Mouse (Mus musculus) embryonic facial prominence, embryonic 14.5 days (tissue): ENCODE results near the gene Ddah1. TPM values are rescaled to one million over a fixed set of nuclear protein-coding genes. Genes with fewer than 3 reads are reported as not detected.
"Not testable (repeated sequence)": the region's sequence is repeated elsewhere in the genome, so short reads cannot be mapped to it uniquely, and the experiment has no call there.

Source experiments
- ATAC-seq: fragments of 200-750 bp; cut with Nextera tagmentation; 2 replicates; pipeline ENCODE4 v1.8.0; 2017; ENCODE audit warnings: low read depth, moderate number of reproducible peaks, moderate TSS enrichment
- DNase-seq: peaks from one replicate; pipeline ENCODE4 v3.0.0-alpha.2; 2015; ENCODE audit warnings: low spot score
- H3K27ac ChIP-seq: fragments of 300-500 bp; sonication (generic); replicated peaks from 2 replicates; pipeline ENCODE4 v1.5.1; 2014; ENCODE audit warnings: low read depth, mild to moderate bottlenecking, low read length, moderate library complexity
- H3K27me3 ChIP-seq: fragments of 300-500 bp; sonication (generic); replicated peaks from 2 replicates; pipeline ENCODE4 v1.6.1; 2014; ENCODE audit warnings: low read length; ENCODE audit not compliant: control insufficient read depth, insufficient read depth
- H3K36me3 ChIP-seq: fragments of 300-500 bp; sonication (generic); 2 replicates; pipeline ENCODE4 v1.6.1; 2014; ENCODE audit warnings: low read length, mixed read lengths; ENCODE audit not compliant: control insufficient read depth, insufficient read depth
- H3K4me1 ChIP-seq: fragments of 300-500 bp; sonication (generic); 2 replicates; pipeline ENCODE4 v1.6.1; 2014; ENCODE audit warnings: antibody characterized with exemption, low read length; ENCODE audit not compliant: control insufficient read depth, insufficient read depth
- H3K4me2 ChIP-seq: fragments of 300-500 bp; sonication (generic); 2 replicates; pipeline ENCODE4 v1.6.1; 2014; ENCODE audit warnings: low read depth, mild to moderate bottlenecking, low read length, moderate library complexity, mixed read lengths
- H3K4me3 ChIP-seq: fragments of 300-500 bp; sonication (generic); 2 replicates; pipeline ENCODE4 v1.5.1; 2014; ENCODE audit warnings: low read depth, mild to moderate bottlenecking, low read length
- H3K9ac ChIP-seq: fragments of 300-500 bp; sonication (generic); 2 replicates; pipeline ENCODE4 v1.6.1; 2014; ENCODE audit warnings: low read depth, mild to moderate bottlenecking, low read length, moderate library complexity, mixed read lengths
- H3K9me3 ChIP-seq: fragments of 300-500 bp; sonication (generic); 2 replicates; pipeline ENCODE4 v1.6.1; 2016; ENCODE audit warnings: low read length; ENCODE audit not compliant: control insufficient read depth
- WGBS: fragments of 180-500 bp; shearing (Covaris S2); extraction: QIAGEN DNeasy Blood & Tissue Kit; methylation state at CpG from one replicate; pipeline ENCODE4 v1.1.7; 2014; 5-methylcytosine and 5-hydroxymethylcytosine counted together
- polyA plus RNA-seq: library from polyadenylated mRNA; unstranded; fragments of >200 nt; fragmentation: Nextera tagmentation; extraction: Ambion mirVana; gene quantifications from 2 replicates; pipeline ENCODE4 v1.2.1, GENCODE M21; 2014

The Ddah1 gene
- polyA plus RNA-seq, 1 experiment from 2014 or later, result 50.9 TPM

DNA sequence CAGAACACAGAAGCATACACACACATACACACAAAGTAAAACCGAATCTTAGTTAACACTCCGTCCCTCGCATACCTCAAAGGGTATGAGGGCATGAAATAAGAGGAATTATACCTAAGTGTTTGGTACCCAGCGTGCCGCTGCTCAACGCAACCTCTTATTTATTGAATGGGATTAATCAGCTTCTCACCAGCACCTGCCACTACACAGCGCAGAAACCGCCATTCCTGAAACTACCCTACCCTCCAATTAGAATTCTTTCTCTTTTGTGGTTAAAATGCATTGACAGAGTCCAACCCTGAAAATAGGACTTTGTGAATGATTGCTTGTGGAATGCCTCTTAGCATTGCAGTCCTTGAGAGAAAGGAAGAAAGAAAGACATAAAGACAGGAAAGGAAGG, 145.1 kb downstream of the Ddah1 start:
- H3K9ac ChIP-seq, result no peak overlapping the region
- no peaks in the 10 kb centered on the region for H3K36me3 ChIP-seq

DNA sequence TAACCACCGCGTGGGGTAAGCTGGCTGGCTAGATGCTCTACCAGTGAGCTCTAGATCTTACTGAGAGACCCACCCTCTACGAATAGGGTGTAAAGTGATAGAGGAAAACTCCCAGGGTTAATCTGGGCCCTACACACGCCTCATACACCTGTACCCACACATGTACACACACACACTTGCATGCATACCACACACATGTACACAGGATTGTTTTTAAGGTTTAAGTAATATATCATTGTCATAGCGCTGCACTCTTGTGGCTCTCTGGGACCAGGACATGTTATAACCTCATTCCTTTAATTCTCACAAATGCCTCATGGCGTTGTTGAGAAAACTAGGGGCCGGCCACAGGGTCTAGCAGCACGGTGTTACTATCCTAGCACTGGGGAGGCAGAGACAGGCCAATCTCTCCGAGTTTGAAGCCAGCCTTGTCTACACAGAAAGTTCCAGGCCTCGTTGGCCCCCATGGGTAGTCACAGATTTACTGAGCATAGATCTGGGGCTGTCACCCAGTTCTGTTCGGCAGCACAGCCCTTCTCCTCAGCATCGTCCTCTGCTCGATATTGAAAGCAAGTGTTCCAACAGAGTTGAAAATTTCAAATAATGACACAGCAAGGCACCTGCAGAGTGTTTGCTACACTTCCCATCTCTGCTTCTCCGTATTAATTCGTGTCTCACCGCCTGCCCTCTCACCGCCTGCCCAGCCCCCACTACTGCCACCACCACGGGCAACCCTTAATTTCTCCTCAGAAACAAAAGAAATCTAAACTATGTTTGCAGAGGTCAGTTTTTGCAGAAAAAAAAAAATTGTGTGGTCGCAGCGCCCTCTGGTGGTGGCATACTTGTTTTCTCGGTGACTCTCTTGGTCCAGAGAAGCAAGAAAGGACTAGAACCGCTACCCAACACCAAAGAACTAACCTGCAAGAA, 146.6 kb downstream of the Ddah1 start:
- no peak overlapping the region for H3K9ac ChIP-seq
- ATAC-seq (no peak), DNase-seq (peak; percentile 75)
- peaks cover 4% of the 10 kb centered on the region; the same call in 1 of the 2 replicates for H3K4me1 ChIP-seq
- H3K36me3 ChIP-seq, result no peaks in the 10 kb centered on the region
- H3K4me3 ChIP-seq, result 0 out of 2 replicates have a peak overlapping the region, but pooled peaks have one; percentile 15
- WGBS, result 50% methylated on average over 22 of the region's 22 CpGs
- H3K4me2 ChIP-seq, result peak overlapping the region; percentile 50
- no peaks in the 10 kb centered on the region for H3K9me3 ChIP-seq
- no peaks in the 10 kb centered on the region for H3K27me3 ChIP-seq
- H3K27ac ChIP-seq, result no peak overlapping the region

More for the DNA sequence above, 145.1 kb downstream of the Ddah1 start:
- H3K4me2 ChIP-seq, result no peak overlapping the region
- H3K27ac ChIP-seq, result no peak overlapping the region
- peaks cover 4% of the 10 kb centered on the region; the same call in 1 of the 2 replicates for H3K4me1 ChIP-seq
- no peak for DNase-seq
- H3K27me3 ChIP-seq, result no peaks in the 10 kb centered on the region
- H3K9me3 ChIP-seq, result no peaks in the 10 kb centered on the region
- no peak; the same call in 1 of the 2 replicates for ATAC-seq
- H3K4me3 ChIP-seq, result no peak overlapping the region
- 86% methylated on average over 8 of the region's 8 CpGs for WGBS

DNA sequence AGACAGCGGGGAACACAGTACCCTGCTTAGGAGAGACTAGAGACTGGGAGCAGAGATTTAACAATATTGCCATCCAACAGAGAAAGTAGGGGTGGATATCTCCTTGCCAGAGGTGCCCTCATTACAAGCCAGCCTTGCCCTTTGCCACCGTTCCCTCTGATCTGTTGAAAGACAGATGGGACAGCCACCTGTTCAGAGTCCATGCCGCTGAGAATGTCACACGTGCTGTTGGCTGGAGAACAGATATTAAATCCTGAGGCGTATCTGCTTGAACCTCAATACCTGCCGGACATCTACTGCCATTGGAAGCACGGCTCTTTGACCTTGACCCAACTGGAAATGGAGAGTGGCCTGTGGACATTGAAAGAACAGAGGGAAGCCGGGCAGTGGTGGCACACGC, 148.1 kb downstream of the Ddah1 start:
- Histone ChIP-seq H3K4me2 (no peak overlapping the region), H3K27ac (no peak overlapping the region), H3K27me3 (no peaks in the 10 kb centered on the region), H3K4me1 (peaks cover 4% of the 10 kb centered on the region; the same call in 1 of the 2 replicates), H3K36me3 (no peaks in the 10 kb centered on the region), H3K4me3 (no peak overlapping the region), H3K9me3 (no peaks in the 10 kb centered on the region), H3K9ac (no peak overlapping the region)
- WGBS, result 89% methylated on average over 9 of the region's 9 CpGs
- ATAC-seq, result no peak
- no peak for DNase-seq

DNA sequence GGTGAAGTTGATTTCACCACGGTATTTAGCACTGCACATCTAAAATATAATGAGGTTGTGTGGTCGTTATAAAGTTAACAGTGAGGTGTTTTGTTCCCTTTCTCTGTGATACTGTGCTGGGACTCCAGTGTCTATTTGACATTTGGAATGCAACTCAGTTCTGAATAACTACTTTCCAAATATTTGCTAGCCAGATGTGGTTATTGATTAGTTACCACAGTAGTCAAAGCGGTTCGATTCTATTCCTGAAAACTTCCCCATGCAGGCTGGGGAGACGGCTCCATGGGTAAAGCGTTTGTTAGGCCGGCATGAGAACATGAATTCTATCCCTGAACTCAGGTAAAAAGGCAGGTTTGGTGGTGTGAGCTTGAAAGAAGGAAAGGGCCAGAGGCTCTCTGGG, 154.0 kb downstream of the Ddah1 start:
- WGBS, result 90% methylated on average over 7 of the region's 7 CpGs
- no peak for DNase-seq
- no peak overlapping the region for H3K9ac ChIP-seq
- no peaks in the 10 kb centered on the region for H3K27me3 ChIP-seq
- H3K9me3 ChIP-seq, result no peaks in the 10 kb centered on the region
- no peak overlapping the region for H3K4me2 ChIP-seq
- ATAC-seq, result no peak
- no peaks in the 10 kb centered on the region for H3K4me1 ChIP-seq
- no peak overlapping the region for H3K4me3 ChIP-seq
- no peak overlapping the region for H3K27ac ChIP-seq
- H3K36me3 ChIP-seq, result no peaks in the 10 kb centered on the region

DNA sequence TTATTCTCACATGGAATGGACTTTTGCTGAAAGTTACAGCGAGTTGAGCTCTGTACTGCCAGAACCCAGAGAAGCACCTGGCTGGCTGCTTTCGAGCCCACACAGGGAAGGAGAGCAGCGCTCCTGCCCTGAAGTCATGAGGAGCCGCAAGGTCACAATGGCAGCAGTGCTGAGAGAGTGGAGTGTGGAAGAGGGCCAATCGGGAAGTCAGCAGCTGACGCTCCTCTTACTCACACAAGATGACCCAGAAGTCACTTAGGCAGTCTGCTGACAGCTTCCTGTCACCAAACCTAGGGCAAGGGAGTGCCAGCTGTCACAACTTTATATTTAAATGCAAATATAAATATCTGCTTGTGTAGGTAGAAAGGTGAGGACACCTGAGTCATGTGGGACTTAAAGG, 154.8 kb downstream of the Ddah1 start:
- DNase-seq, result no peak
- whole genome bisulfite sequencing, result 67% methylated on average over 6 of the region's 6 CpGs

DNA sequence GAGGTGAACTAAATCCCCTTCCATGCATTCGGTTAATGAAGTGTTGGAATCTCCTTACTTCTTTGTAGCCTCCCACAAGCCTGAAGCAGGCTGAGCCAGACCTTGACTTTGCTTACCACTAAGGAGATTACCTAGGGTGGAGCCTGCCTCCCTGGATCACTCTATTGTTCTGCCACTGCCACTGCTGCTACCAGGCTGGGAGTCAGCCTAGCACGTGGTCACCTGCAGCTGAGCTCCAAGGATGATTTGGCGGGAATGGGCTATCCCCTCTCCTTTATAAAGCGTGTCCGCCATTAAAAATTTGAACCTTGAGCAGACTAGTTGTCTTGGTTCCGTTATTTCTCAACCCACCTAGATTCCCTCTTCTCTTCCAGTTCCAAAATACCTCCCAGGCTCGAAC, 155.5 kb downstream of the Ddah1 start:
- not testable (repeated sequence) for H3K4me3 ChIP-seq
- 74% methylated on average over 7 of the region's 7 CpGs for WGBS

More for the DNA sequence above, 154.8 kb downstream of the Ddah1 start:
- no peaks in the 10 kb centered on the region for H3K27me3 ChIP-seq
- H3K27ac ChIP-seq, result no peak overlapping the region
- H3K4me1 ChIP-seq, result no peaks in the 10 kb centered on the region
- H3K4me3 ChIP-seq, result no peak overlapping the region
- H3K36me3 ChIP-seq, result no peaks in the 10 kb centered on the region
- H3K9ac ChIP-seq, result no peak overlapping the region
- no peak for ATAC-seq
- H3K9me3 ChIP-seq, result 0 out of 2 replicates have a peak, but pooled peaks cover under 1% of the 10 kb centered on the region
- H3K4me2 ChIP-seq, result no peak overlapping the region

DNA sequence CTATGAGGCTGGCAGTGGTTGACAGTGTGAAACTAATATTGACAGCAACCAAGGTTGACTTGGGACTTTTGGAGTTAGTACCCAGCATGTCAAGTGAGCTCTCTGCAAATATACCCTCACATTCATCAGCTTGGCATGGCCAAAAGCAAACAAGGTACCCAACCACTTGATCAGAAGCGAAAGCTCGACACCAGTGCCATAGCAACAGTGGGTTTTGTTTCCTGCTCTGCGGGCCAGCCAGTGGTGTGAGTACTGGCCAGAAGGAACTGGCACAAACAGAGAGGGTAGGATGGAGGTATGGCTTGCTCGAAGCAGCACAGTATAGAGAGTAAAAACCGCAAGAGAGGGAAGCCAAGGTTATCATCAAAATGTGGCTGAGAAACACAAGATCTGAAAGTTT, 157.9 kb downstream of the Ddah1 start:
- H3K9me3 ChIP-seq, result 0 out of 2 replicates have a peak, but pooled peaks cover 8% of the 10 kb centered on the region
- H3K36me3 ChIP-seq, result no peaks in the 10 kb centered on the region
- WGBS, result 87% methylated on average over 5 of the region's 5 CpGs
- no peak overlapping the region for H3K4me3 ChIP-seq
- H3K9ac ChIP-seq, result no peak overlapping the region
- ATAC-seq, result no peak
- no peak for DNase-seq
- no peaks in the 10 kb centered on the region for H3K27me3 ChIP-seq
- no peak overlapping the region for H3K4me2 ChIP-seq
- H3K27ac ChIP-seq, result no peak overlapping the region
- no peaks in the 10 kb centered on the region for H3K4me1 ChIP-seq

More for the DNA sequence above, 155.5 kb downstream of the Ddah1 start:
- H3K9ac ChIP-seq, H3K36me3 ChIP-seq, H3K4me1 ChIP-seq, H3K27me3 ChIP-seq, ATAC-seq, H3K9me3 ChIP-seq, H3K27ac ChIP-seq, DNase-seq, H3K4me2 ChIP-seq: not testable (repeated sequence)

DNA sequence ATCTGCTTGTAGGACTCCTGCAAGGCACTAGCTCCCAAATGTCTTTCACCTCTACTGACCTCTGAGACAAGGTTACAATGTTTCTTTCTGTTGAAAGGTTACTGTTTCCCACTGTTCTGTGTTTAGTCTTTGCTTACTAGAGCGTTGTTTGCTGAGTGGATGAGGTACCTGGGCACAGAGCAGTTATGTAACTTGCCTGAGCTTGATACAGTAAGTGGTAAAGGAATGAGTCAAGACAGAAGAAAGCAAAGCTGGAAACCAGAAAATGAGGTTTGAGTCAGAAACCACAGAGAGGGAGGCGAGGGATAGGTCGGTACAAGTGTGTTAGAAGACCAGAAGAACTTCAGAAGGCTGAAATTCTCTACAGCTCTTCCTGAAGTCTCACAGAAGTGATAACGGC, 158.4 kb downstream of the Ddah1 start:
- Histone ChIP-seq H3K27ac (no peak overlapping the region), H3K36me3 (no peaks in the 10 kb centered on the region), H3K4me1 (no peaks in the 10 kb centered on the region), H3K4me2 (no peak overlapping the region), H3K9me3 (0 out of 2 replicates have a peak, but pooled peaks cover 8% of the 10 kb centered on the region), H3K4me3 (no peak overlapping the region), H3K27me3 (no peaks in the 10 kb centered on the region), H3K9ac (no peak overlapping the region)
- DNase-seq, result no peak
- WGBS, result 82% methylated on average over 4 of the region's 4 CpGs
- ATAC-seq, result no peak
